Mouse (Mus musculus) fat pad, adult 2 months (tissue): Measurements from ENCODE around the gene Khdc1a.

Experiments
- DNase-seq: peaks from one replicate; pipeline ENCODE4 v3.0.0-alpha.2; 2011; ENCODE audit warnings: low read depth, low spot score; ENCODE audit errors: extremely low read depth

The Khdc1a gene

DNA sequence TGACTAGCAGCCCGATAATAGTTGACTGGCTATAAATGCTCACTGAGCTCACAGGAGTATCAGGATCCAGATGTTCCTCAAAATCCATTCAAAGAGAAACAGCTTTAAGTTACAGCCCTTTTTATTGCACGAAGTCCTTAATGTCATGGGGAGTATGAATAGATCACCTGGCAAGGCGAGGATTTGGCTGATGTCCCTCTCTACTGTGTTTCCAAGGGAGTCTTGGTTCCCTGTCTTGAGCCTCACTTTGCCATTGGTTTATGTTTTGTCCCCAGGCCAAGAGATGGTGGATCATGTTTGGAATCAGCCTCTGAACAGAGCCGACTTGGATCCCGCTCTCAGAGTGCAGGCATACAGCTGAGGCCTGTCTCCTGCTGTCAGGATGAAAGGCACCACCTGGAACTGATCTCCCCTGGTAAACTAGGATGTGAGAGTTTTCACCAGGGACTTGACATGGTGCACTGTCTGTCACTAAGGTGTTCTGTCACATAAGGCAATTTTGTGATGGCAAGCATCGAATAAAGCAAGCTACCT is 41.8 kb downstream of the Khdc1a start:
- DNase-seq, result no peak
